Mouse (Mus musculus): ENCODE data around the gene Ints3. TPM values are rescaled to one million over a fixed set of nuclear protein-coding genes. Genes with fewer than 3 reads are reported as not detected.

Ints3 gene
- polyA plus RNA-seq (2011; ENCODE audit: insufficient read depth, insufficient read length, low read depth, missing spikeins): 68.6 and 71.0 TPM in 2 replicates

DNA sequence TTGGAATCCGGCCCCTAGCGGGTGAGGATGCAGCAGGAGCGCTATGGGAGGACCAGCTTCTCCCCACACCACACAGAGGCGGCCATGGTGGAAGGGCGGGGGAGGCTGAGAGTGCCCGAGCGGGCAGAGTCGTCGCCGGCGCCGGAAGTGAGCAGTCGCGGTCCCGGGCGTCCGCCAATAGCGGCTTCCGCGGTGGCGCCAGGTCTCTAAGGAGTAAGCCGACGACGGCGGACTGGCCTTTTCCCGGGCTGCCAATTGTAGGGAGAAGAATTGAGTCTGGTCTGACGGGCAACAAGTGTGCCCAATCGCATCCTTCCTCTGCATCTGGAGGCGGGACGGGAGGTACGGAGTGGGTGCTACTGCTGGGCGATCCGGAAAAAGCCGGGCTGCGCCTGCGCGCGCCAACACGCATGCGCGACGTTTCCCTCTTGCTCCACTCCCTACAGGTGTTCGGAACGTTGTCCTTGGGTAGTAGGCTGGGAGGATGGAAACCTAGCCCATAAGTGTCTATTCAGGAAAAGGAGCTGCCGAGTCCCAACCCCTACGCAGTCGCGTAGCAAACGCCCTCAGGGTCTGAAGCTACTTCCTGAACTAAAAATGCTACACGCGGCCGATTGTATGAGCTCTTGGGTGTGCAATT, at the start of gene Ints3:
Gene Ints3 (minus strand): TSS at position 242 of the 640 bp plus-strand sequence.
- TF ChIP-seq EP300 (IDR thresholded peaks at IDR 0.05; ENCODE audit: insufficient read depth, low read depth, low read length): 0 out of 2 replicates have a peak, but pooled peaks have one; percentile 47
- no peak for TF ChIP-seq CTCF (IDR thresholded peaks at IDR 0.05; ENCODE audit: low read depth, low read length)
- TF ChIP-seq POLR2A (IDR thresholded peaks at IDR 0.05; ENCODE audit: insufficient read depth, low read length): no peak
- Histone ChIP-seq H3K27me3 (ENCODE audit: control insufficient read depth, insufficient read depth, low read length, poor library complexity, severe bottlenecking) (no peaks in the 10 kb centered on the region), H3K36me3 (ENCODE audit: control insufficient read depth, insufficient read depth, low read length, poor library complexity, severe bottlenecking) (peaks cover 2% of the 10 kb centered on the region; the same call in 1 of the 2 replicates), H3K4me3 (ENCODE audit: low read depth, low read length) (peak within 1 kb of the TSS; percentile 88), H3K4me1 (ENCODE audit: control insufficient read depth, insufficient read depth, low read length) (peaks cover 1% of the 10 kb centered on the region), H3K9ac (ENCODE audit: low read depth, poor library complexity, severe bottlenecking) (peak within 1 kb of the TSS; percentile 94), H3K9me3 (replicated peaks; ENCODE audit: control insufficient read depth, insufficient read depth, low read length, poor library complexity, severe bottlenecking) (no peaks in the 10 kb centered on the region), H3K27ac (ENCODE audit: insufficient read depth, low read length) (peak within 1 kb of the TSS; percentile 90)

DNA sequence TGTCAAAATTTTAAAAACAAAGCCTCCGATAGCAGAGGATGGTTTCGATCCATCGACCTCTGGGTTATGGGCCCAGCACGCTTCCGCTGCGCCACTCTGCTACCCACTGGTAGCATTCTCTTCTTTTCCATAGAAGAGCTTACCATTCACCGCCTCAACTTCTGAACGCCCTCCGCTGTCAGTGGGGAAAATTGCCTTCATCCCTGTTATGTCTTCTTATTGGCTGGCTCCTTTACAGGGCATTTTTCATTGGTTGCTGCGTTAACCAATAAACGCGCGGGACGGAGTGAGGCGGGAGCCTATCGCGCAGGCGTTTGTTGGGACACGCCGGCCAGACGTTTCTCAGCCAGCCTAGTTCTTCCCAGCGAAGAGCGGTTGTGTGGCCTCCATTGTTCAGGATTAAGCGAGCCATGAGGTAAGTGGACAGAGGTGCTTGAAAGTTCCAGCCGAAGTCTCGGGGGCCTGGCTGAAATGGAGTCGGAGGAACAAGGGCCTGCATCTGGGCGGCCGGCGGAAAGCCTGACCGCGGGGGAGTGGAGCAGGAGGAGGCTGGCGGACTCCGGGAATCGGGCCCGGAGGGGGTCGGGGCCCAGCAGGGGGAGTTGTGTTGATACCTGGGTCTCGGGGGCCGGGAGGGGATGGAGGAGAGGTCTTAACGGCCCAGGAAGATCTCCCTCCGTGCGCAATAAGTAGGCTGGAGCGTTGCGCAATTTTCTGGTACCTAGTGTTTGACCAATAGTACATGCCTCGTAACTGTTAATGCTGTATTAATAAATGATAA, 42.6 kb upstream of the Ints3 start, which contains the start of gene Ilf2:
Gene Ilf2 (plus strand): TSS at position 296 of the 781 bp plus-strand sequence.
- peak within 1 kb of the TSS; percentile 93 for H3K9ac ChIP-seq (ENCODE audit: low read depth, poor library complexity, severe bottlenecking)
- H3K4me3 ChIP-seq (ENCODE audit: low read depth, low read length): peak within 1 kb of the TSS; percentile 81
- no peaks in the 10 kb centered on the region for H3K9me3 ChIP-seq (replicated peaks; ENCODE audit: control insufficient read depth, insufficient read depth, low read length, poor library complexity, severe bottlenecking)
- peak within 1 kb of the TSS; percentile 67 for H3K27ac ChIP-seq (ENCODE audit: insufficient read depth, low read length)
- no peaks in the 10 kb centered on the region for H3K27me3 ChIP-seq (ENCODE audit: control insufficient read depth, insufficient read depth, low read length, poor library complexity, severe bottlenecking)
- H3K4me1 ChIP-seq (ENCODE audit: control insufficient read depth, insufficient read depth, low read length): no peaks in the 10 kb centered on the region
- TF ChIP-seq POLR2A (IDR thresholded peaks at IDR 0.05; ENCODE audit: insufficient read depth, low read length): peak; percentile 79
- 0 out of 2 replicates have a peak, but pooled peaks have one; percentile 22 for TF ChIP-seq EP300 (IDR thresholded peaks at IDR 0.05; ENCODE audit: insufficient read depth, low read depth, low read length)
- no peak for TF ChIP-seq CTCF (IDR thresholded peaks at IDR 0.05; ENCODE audit: low read depth, low read length)
- H3K36me3 ChIP-seq (ENCODE audit: control insufficient read depth, insufficient read depth, low read length, poor library complexity, severe bottlenecking): peaks cover 35% of the 10 kb centered on the region

DNA sequence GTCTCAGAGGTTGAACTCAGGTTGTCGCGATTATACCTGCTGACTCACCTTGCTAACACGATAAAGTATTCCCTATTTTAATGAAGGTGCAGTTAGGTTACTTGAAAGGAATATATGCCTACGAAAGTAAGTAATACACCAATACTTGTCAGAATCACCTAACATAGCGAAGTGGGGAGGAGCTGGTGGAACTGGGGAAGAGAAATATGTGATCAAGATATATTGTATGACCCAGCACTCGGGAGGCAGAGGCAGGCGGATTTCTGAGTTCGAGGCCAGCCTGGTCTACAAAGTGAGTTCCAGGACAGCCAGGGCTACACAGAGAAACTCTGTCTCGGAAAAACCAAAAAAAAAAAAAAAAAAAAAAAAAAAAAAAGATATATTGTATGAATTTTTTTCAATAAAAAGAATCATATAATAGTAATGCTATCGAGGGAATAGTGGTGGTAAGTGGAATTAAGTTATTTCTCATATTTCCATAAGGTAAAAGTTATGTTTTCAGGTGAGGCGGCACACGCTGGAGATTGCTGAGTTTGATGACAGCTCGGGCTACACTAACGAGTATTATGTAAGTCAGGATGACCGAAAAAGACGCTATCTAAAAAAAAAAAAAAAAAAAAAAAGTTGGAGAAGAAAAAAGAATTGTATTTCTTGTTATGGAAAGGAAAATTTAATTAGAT, 41.9 kb upstream of the Ints3 start:
- peak overlapping the region; percentile 68 for H3K9ac ChIP-seq (ENCODE audit: low read depth, poor library complexity, severe bottlenecking)
- peak overlapping the region; percentile 52 for H3K4me3 ChIP-seq (ENCODE audit: low read depth, low read length)
- no peaks in the 10 kb centered on the region for H3K4me1 ChIP-seq (ENCODE audit: control insufficient read depth, insufficient read depth, low read length)
- no peak for TF ChIP-seq CTCF (IDR thresholded peaks at IDR 0.05; ENCODE audit: low read depth, low read length)
- no peak for TF ChIP-seq EP300 (IDR thresholded peaks at IDR 0.05; ENCODE audit: insufficient read depth, low read depth, low read length)
- TF ChIP-seq POLR2A (IDR thresholded peaks at IDR 0.05; ENCODE audit: insufficient read depth, low read length): no peak
- 0 out of 2 replicates have a peak overlapping the region, but pooled peaks have one; percentile 36 for H3K27ac ChIP-seq (ENCODE audit: insufficient read depth, low read length)
- H3K9me3 ChIP-seq (replicated peaks; ENCODE audit: control insufficient read depth, insufficient read depth, low read length, poor library complexity, severe bottlenecking): no peaks in the 10 kb centered on the region
- peaks cover 28% of the 10 kb centered on the region for H3K36me3 ChIP-seq (ENCODE audit: control insufficient read depth, insufficient read depth, low read length, poor library complexity, severe bottlenecking)
- H3K27me3 ChIP-seq (ENCODE audit: control insufficient read depth, insufficient read depth, low read length, poor library complexity, severe bottlenecking): no peaks in the 10 kb centered on the region

DNA sequence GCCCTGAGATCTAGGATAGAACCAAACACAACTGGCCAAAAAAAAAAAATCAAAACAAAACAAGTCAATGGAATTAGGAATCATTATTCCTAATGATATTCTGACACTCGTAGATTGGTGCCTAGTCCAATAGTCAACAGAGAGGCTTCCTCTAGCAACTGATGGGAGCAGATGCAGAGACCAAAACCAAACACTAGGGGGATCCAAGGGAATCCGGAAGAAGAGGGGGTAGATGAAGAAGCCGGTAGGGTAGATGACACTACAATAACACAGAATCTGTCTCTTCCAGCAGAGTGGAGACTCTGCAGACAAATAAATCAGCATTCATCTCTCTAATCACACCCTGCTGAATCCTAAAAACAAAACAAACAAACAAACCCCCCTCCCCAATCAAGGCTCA, 38.8 kb upstream of the Ints3 start:
- H3K4me1 ChIP-seq (ENCODE audit: control insufficient read depth, insufficient read depth, low read length): no peaks in the 10 kb centered on the region
- H3K9ac ChIP-seq (ENCODE audit: low read depth, poor library complexity, severe bottlenecking): no peak overlapping the region
- H3K4me3 ChIP-seq (ENCODE audit: low read depth, low read length): no peak overlapping the region
- TF ChIP-seq EP300 (IDR thresholded peaks at IDR 0.05; ENCODE audit: insufficient read depth, low read depth, low read length) (no peak), POLR2A (IDR thresholded peaks at IDR 0.05; ENCODE audit: insufficient read depth, low read length) (no peak), CTCF (IDR thresholded peaks at IDR 0.05; ENCODE audit: low read depth, low read length) (no peak)
- no peak overlapping the region; the same call in 1 of the 2 replicates for H3K27ac ChIP-seq (ENCODE audit: insufficient read depth, low read length)
- no peaks in the 10 kb centered on the region for H3K27me3 ChIP-seq (ENCODE audit: control insufficient read depth, insufficient read depth, low read length, poor library complexity, severe bottlenecking)
- H3K36me3 ChIP-seq (ENCODE audit: control insufficient read depth, insufficient read depth, low read length, poor library complexity, severe bottlenecking): peaks cover under 1% of the 10 kb centered on the region; the same call in 1 of the 2 replicates
- H3K9me3 ChIP-seq (replicated peaks; ENCODE audit: control insufficient read depth, insufficient read depth, low read length, poor library complexity, severe bottlenecking): no peaks in the 10 kb centered on the region

DNA sequence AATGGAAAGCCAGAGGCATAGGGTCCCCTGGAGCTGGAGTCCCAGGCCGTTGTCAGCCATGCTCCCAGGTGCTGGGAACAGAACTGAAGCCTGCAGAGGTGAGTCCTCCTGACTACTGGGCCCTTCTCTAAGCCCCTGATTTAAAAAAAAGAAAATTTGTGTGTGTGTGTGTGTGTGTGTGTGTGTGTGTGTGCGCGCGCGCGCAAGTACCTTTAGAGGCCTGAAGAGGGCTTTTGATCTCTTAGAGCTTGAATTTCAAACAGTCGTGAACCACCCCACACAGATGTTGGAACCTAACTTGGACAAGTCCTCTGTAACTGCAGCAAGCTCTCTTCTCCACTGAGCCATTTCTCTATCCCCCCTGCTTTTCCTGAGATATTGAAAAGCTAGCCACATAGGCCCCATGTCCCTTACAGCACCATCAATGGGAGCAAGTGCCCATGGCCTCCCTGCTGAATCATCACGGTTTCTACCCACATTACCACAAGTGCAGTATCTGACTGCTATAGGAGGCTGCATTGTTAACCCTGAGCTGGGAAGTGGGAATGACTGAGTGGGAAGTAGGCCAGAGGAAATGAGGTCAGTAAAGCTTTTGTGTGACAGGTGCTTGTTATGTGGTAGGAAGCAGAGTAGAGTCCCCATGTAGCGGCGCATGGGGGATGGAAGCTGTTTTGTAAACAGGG, 34.3 kb upstream of the Ints3 start:
- no peak overlapping the region for H3K27ac ChIP-seq (ENCODE audit: insufficient read depth, low read length)

More for the DNA sequence above, 34.3 kb upstream of the Ints3 start:
- Histone ChIP-seq H3K4me3 (ENCODE audit: low read depth, low read length) (no peak overlapping the region), H3K9me3 (replicated peaks; ENCODE audit: control insufficient read depth, insufficient read depth, low read length, poor library complexity, severe bottlenecking) (no peaks in the 10 kb centered on the region), H3K9ac (ENCODE audit: low read depth, poor library complexity, severe bottlenecking) (no peak overlapping the region), H3K27me3 (ENCODE audit: control insufficient read depth, insufficient read depth, low read length, poor library complexity, severe bottlenecking) (0 out of 2 replicates have a peak, but pooled peaks cover 3% of the 10 kb centered on the region), H3K4me1 (ENCODE audit: control insufficient read depth, insufficient read depth, low read length) (no peaks in the 10 kb centered on the region), H3K36me3 (ENCODE audit: control insufficient read depth, insufficient read depth, low read length, poor library complexity, severe bottlenecking) (no peaks in the 10 kb centered on the region)
- TF ChIP-seq EP300 (IDR thresholded peaks at IDR 0.05; ENCODE audit: insufficient read depth, low read depth, low read length): no peak
- no peak for TF ChIP-seq CTCF (IDR thresholded peaks at IDR 0.05; ENCODE audit: low read depth, low read length)
- no peak for TF ChIP-seq POLR2A (IDR thresholded peaks at IDR 0.05; ENCODE audit: insufficient read depth, low read length)

Data from ES-Bruce4 (cell line).